Mouse (Mus musculus): ENCODE data around the gene Mgat5.

DNA sequence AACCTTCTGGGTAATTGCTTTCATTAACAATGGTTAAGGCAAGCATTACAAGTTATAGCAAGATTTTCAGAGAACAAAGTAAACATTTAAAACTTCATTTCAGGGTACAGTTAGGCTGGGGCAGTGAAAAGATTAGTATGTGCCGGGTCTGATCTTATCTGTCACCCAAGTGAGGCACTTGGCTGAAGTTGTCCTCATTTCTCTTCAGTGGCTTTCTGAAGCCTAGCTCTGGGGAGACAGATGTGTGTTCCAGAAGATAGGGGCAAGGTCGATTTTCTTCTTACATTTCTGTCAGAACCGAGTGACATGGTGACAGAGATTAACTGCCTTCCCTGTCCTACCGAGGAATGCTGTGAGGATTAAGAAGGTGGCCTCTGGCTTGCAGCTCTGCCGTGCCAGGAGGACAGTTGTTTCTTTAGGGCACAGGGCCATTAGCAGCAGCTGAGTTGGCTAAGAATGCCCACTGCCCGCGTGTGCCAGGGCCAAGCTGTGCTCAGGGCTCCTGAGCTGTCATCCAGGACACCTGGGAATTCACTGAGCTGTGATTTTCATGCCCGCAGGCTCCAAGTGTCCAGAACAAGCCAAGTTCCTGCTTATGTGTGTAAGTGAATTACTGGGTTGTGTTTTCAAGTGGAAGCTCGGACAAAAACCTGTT lies 134.1 kb downstream of the Mgat5 start:
- no peak for TF ChIP-seq GATA1 (IDR thresholded peaks at IDR 0.05; ENCODE audit: low read length)
- no peak for TF ChIP-seq TAL1 (IDR thresholded peaks at IDR 0.05; ENCODE audit: low read length)

Measured in erythroblast, embryonic 14.5 days (primary cell).